Mouse (Mus musculus) left cerebral cortex, postnatal 25 days (tissue): ENCODE measurements around the gene Gm17027. TPM values are rescaled to one million over a fixed set of nuclear protein-coding genes. Genes with fewer than 3 reads are reported as not detected.
"Not testable (repeated sequence)": the region's sequence is repeated elsewhere in the genome, so short reads cannot be mapped to it uniquely, and the experiment has no call there.

Experiments used
- DNase-seq, 2 experiments: peaks; one replicate each; pipeline ENCODE4 v3.0.0; 2022; ENCODE audit warnings: low spot score in 2 of 2, mixed read lengths in 1 of 2
- intact Hi-C: fragments of 180-260 bp; cut with DNase I; formaldehyde crosslinking; loops from one replicate; pipeline ENCODE4 v1.15.1; 2025
- total RNA-seq, 2 experiments: library from RNA; stranded (reverse); gene quantifications; 2 replicates each; pipeline ENCODE4 v1.2.3; 2021

Gm17027 gene
- not detected for total RNA-seq

GRCm38 (mm10) chr14:42162522-42162921 lies at the start of gene Gm17027:
Gene Gm17027 (minus strand): TSS chr14:42162622.
- intact Hi-C loops, DNase-seq: not testable (repeated sequence)

DNA sequence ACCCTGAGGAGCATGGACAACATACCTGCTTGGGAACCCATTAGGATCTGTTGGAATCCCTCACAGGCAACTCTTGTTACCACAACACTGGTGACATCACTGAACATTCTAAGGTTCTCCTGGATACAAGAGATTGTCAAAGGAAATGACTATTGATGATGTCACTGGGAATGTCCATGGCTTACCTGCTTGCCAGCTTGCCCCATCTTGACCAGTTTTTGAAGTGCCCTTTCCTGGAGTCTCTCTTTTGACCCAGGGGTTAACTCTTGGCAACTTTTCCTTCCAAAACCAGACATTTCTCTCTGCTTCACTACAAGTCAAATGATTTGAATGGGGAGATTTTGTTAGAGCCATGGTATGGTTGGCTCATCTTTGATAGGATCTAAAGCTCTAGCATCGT lies 28.3 kb upstream of the Gm17027 start, which contains the start of gene Gm3573:
Gene Gm3573 (minus strand): TSS at position 101 of the 400 bp plus-strand sequence.
- DNase-seq, result not testable (repeated sequence)

DNA sequence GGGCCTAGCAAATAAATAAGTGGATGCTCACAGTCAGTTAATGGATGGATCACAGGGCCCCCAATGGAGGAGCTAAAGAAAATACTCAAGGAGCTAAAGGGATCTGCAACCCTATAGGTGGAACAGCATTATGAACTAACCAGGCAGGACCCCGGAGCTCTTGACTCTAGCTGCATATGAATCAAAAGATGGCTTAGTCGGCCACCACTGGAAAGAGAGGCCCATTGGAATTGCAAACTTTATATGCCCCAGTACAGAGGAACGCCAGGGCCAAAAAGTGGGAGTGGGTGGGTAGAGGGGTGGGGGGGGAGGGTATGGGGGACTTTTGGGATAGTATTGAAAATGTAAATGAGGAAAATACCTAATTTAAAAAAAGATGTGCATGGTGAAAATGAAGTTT lies 21.5 kb upstream of the Gm17027 start:
- intact Hi-C loops, DNase-seq: not testable (repeated sequence)

More for the DNA sequence above, 28.3 kb upstream of the Gm17027 start, which contains the start of gene Gm3573:
- intact Hi-C loops, result not testable (repeated sequence)

DNA sequence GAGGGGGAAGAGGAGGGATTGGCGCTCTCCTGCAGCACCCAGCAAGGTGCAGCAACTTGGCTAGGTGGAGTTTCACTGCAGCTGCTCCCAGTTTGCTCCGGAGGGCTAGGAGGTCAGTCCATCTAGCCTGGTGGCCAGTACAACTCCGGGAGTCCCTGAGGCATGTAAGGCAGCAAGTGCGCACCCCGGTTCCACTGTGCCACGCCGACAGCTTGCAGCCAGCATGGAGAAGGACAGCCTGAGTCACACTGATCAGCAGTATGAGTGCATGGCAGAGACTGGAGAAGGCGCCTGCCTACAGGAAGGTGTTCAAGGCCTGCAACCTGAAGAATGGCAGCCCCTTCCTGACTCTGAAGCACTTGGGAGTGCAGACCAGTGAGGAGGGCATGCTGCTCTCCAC lies 27.9 kb downstream of the Gm17027 start:
- intact Hi-C loops, result not testable (repeated sequence)

DNA sequence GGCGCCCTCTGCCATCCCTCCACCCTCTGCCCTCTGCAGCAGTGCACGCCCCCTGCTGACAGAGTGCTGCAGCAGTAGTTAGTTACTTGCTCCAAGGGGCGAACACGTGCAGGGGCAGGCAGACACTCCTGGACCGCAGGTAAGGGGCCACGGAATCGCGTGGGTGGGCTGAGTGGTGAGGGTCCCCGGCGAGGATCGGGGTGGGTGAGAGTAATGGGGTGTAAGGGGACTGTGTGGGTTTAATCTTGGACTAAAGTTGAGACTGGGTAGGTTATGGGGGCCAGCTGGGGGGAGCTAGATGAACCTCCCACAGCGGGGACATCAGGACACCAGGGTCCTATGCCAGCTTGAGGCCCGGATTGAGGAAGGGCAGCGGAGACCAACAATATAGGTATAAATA lies 28.6 kb downstream of the Gm17027 start:
- DNase-seq, intact Hi-C loops: not testable (repeated sequence)

More for the DNA sequence above, 27.9 kb downstream of the Gm17027 start:
- DNase-seq, result not testable (repeated sequence)

GRCm38 (mm10) chr14:42117269-42117668 lies 45.2 kb downstream of the Gm17027 start, which contains the start of gene Gm7951:
Gene Gm7951 (minus strand): TSS chr14:42117369.
- DNase-seq, intact Hi-C loops: not testable (repeated sequence)

Other genes starting within 250 kb of the Gm17027 start
- gene 1700049E17Rik1, start 237.7 kb downstream of the Gm17027 start, total RNA-seq, result not detected
- not detected for gene 1700024B05Rik, start 218.6 kb downstream of the Gm17027 start, total RNA-seq
- not detected for gene Gm6401, start 194.7 kb downstream of the Gm17027 start, total RNA-seq
- 1 to 10 TPM in 1 of 2 experiments, under 1 TPM in 1; 0.57 to 1.3 TPM for gene Gm3543, start 179.3 kb downstream of the Gm17027 start, total RNA-seq
- not detected for gene Gm7951, start 45.3 kb downstream of the Gm17027 start, total RNA-seq
- gene Gm3573, start 28.2 kb upstream of the Gm17027 start, total RNA-seq, result 1 to 10 TPM; 1.9 to 2.5 TPM
- gene Gm17026, start 97.4 kb upstream of the Gm17027 start, total RNA-seq, result not detected
- not detected for gene Gm9611, start 134.7 kb upstream of the Gm17027 start, total RNA-seq
- not detected for gene Gm7995, start 147.6 kb upstream of the Gm17027 start, total RNA-seq